Mouse (Mus musculus): ENCODE measurements around the gene Echdc3. TPM values are rescaled to one million over a fixed set of nuclear protein-coding genes. Genes with fewer than 3 reads are reported as not detected.

The Echdc3 gene
- polyA plus RNA-seq (2015; fragmentation: Nextera tagmentation; extraction: Ambion mirVana) = 9.6 and 9.7 TPM in 2 replicates

DNA sequence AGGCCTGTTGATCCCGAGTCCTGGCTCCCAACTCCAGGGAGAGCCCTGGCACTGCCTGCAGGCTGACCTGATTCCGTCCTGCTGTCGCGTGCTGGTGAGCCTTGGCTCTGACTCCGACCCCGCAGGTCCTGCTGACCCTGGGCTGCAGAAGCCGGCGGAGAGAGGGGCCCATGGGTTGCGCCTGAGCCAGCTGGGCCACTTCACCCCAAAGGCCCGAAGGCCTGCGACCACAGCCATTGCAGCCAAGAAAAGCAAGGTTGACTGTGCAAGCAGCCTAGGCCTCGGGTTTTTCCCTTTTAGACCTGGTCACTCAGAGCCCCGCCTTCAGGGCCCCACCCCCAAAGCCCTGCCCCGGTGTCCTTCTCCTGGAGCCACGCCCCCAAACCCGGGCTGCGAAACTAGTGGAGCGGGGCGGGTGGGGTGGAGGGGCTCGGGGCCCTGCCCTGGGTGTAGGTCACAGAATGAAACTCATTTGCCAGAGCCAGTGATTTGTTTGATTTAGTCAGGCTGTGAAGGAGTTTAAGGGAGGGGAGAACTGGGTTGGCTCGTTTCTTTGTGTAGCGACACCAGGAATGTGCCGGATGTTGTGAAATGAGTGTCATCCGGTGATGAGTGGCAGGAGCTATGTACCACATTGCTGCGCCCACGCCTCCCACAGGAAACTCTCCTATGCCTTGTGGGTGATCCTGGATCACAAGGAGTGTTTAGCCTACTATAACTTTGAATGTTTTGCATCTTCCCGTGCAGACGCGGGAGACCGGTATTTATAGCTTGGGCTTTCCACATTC lies at the start of gene Echdc3:
Gene Echdc3, minus strand, starts transcription at position 310 of the 788 bp plus-strand sequence.
- H3K36me3 ChIP-seq = no peaks in the 10 kb centered on the region
- H3K4me3 ChIP-seq = peak within 1 kb of the TSS; percentile 43
- H3K4me1 ChIP-seq = peaks cover 38% of the 10 kb centered on the region
- no peaks in the 10 kb centered on the region for H3K27me3 ChIP-seq
- H3K27ac ChIP-seq = peak within 1 kb of the TSS; percentile 97
- H3K9me3 ChIP-seq = no peaks in the 10 kb centered on the region
- H3K9ac ChIP-seq = peak within 1 kb of the TSS; percentile 57
- WGBS = under 1% methylated on average over 30 of the region's 30 CpGs
- peak within 1 kb of the TSS; percentile 82 for H3K4me2 ChIP-seq
- peak; percentile 95 for ATAC-seq (ENCODE audit: borderline replicate concordance, extremely low read depth, low FRiP score, low TSS enrichment)

DNA sequence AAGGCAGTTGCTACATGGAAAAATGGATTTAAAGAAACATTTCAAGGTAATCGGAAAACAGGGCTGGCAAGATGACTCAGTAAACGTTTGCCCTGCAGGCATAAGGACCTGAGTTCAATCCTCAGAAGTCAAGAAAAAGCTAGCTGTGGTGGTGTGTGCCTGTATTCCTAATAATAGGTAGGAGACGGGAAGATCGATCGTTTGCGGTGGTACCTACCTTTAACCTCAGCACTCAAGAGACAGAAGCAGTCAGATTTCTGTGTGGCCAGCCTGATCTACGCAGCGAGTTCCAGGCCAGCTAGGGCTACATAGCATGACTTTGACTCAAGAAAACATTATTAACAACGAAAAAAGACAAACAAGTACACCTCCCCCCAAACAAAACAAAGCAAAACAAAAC lies 48.9 kb upstream of the Echdc3 start:
- Histone ChIP-seq H3K9ac (no peak overlapping the region), H3K4me2 (no peak overlapping the region), H3K4me1 (peaks cover 11% of the 10 kb centered on the region), H3K27me3 (no peaks in the 10 kb centered on the region), H3K36me3 (no peaks in the 10 kb centered on the region), H3K4me3 (no peak overlapping the region), H3K9me3 (no peaks in the 10 kb centered on the region; the same call in 1 of the 2 replicates), H3K27ac (no peak overlapping the region)
- WGBS = 73% methylated on average over 9 of the region's 9 CpGs
- ATAC-seq (ENCODE audit: borderline replicate concordance, extremely low read depth, low FRiP score, low TSS enrichment) = no peak

DNA sequence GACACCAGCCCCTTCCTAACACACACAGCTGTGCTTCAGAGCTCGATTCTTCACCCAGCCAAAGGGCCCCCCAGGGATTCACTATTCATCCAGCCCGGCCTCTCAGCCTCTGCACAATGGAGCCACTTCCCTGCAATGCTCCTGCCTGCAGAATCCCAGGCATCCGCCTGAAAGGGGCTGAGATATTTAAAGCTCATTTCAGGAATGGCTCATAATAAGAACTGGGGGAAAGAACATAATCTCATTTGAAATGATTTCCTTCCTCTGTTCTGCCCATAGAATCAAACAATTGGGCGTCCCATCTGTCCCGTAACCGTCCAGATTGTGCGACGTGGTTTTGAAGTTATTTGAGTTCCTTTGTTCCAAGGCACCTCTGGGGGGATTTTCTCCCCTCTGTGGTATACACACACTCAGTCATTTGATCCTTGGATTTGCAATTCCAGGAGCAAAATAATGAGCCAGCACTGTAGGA lies 48.4 kb upstream of the Echdc3 start:
- Histone ChIP-seq H3K9me3 (no peaks in the 10 kb centered on the region; the same call in 1 of the 2 replicates), H3K27ac (0 out of 2 replicates have a peak overlapping the region, but pooled peaks have one; percentile 5), H3K4me1 (peaks cover 15% of the 10 kb centered on the region), H3K36me3 (no peaks in the 10 kb centered on the region), H3K9ac (no peak overlapping the region), H3K4me2 (no peak overlapping the region), H3K27me3 (no peaks in the 10 kb centered on the region), H3K4me3 (no peak overlapping the region)
- no peak for ATAC-seq (ENCODE audit: borderline replicate concordance, extremely low read depth, low FRiP score, low TSS enrichment)
- WGBS = 49% methylated on average over 8 of the region's 8 CpGs

DNA sequence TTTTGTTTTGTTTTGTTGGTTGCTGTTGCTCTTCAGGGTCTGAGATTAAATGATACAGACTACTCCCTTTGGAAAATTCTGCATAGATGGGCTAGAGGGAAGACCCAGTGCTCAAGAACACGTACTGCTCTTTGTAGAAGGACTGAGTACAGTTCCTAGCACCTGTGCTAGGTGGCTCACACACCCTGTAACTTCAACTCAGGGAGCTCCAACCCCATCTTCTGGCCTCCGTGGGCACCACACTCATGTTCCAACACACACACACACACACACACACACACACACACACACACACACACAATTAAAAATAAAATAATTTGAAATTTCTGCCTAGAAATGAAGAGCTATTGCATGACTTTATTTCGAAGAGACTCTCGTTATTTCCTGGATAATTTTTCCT lies 47.8 kb upstream of the Echdc3 start:
- 84% methylated on average over 4 of the region's 4 CpGs for WGBS
- H3K9me3 ChIP-seq = no peaks in the 10 kb centered on the region; the same call in 1 of the 2 replicates
- peaks cover 20% of the 10 kb centered on the region for H3K4me1 ChIP-seq
- H3K27me3 ChIP-seq = no peaks in the 10 kb centered on the region
- ATAC-seq (ENCODE audit: borderline replicate concordance, extremely low read depth, low FRiP score, low TSS enrichment) = no peak
- no peaks in the 10 kb centered on the region for H3K36me3 ChIP-seq
- no peak overlapping the region for H3K9ac ChIP-seq
- no peak overlapping the region for H3K27ac ChIP-seq
- H3K4me2 ChIP-seq = no peak overlapping the region
- no peak overlapping the region for H3K4me3 ChIP-seq

DNA sequence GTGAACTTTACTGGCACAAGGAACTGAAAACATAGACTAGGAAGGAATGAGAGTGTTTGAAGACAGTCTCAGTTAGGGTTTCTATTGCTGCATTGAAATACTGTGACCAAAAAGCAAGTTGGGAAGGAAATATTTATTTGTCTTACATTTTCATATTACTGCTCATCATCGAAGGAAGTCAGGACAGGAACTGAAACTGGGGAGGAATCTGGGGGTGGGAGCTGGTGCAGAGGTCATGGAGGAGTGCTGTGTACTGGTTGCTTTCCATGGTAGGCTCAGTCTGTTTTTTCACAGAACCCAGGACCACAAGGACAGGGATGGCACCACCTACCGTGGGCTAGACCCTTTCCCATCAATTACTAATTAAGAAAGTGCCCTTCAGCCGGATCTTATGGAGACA lies 46.3 kb upstream of the Echdc3 start:
- Histone ChIP-seq H3K36me3 (no peaks in the 10 kb centered on the region), H3K4me2 (no peak overlapping the region), H3K4me3 (no peak overlapping the region), H3K9me3 (no peaks in the 10 kb centered on the region), H3K4me1 (peaks cover 12% of the 10 kb centered on the region), H3K9ac (no peak overlapping the region), H3K27ac (no peak overlapping the region), H3K27me3 (no peaks in the 10 kb centered on the region)
- 77% methylated on average over 3 of the region's 3 CpGs for WGBS
- ATAC-seq (ENCODE audit: borderline replicate concordance, extremely low read depth, low FRiP score, low TSS enrichment) = no peak

DNA sequence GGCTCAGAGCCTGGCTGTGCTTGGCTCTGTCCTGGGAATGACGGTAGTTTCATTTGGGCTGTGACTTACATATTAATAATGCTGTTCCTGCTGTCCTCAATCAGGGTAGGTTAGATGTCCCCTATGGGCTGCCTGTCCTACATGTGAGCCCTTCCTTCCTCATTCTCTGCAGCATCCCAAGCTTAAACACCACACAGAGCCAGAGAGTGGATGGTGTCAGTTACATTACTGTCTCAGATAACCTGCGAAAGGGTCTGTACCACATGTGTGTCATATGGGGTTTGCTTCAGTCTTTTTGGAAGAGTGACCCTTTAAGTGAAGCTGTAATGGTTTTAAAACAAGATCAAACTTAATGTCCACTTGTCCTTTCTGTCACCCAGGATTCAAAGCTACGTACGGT lies 45.2 kb upstream of the Echdc3 start:
- Histone ChIP-seq H3K9ac (no peak overlapping the region), H3K4me2 (no peak overlapping the region), H3K27ac (no peak overlapping the region), H3K27me3 (no peaks in the 10 kb centered on the region), H3K4me3 (no peak overlapping the region), H3K9me3 (no peaks in the 10 kb centered on the region), H3K4me1 (peaks cover 12% of the 10 kb centered on the region), H3K36me3 (no peaks in the 10 kb centered on the region)
- no peak for ATAC-seq (ENCODE audit: borderline replicate concordance, extremely low read depth, low FRiP score, low TSS enrichment)
- 86% methylated on average over 4 of the region's 4 CpGs for WGBS

DNA sequence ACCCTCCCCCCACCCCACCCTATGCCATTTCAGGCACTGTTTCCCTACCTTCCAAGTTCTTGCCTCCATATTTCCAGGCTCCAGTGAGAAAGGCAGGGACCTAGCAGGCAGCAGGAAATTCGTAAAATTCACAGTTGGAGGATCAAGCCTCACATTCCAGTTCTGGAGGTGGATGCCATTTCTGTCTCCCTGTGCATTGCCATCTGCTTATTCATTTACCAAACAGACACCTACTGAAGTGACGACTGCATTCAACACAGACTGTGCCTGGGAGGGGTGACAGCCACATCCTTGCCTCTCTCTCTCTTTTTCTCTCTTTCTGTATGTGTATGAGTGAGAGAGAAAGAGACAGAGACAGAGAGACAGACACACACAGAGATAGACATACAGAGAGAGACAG lies 44.3 kb upstream of the Echdc3 start:
- H3K9me3 ChIP-seq = no peaks in the 10 kb centered on the region
- peak overlapping the region; percentile 83 for H3K27ac ChIP-seq
- no peak overlapping the region for H3K4me2 ChIP-seq
- no peak overlapping the region for H3K9ac ChIP-seq
- H3K4me3 ChIP-seq = no peak overlapping the region
- WGBS = 62% methylated on average over 2 of the region's 2 CpGs
- peaks cover 12% of the 10 kb centered on the region for H3K4me1 ChIP-seq
- ATAC-seq (ENCODE audit: borderline replicate concordance, extremely low read depth, low FRiP score, low TSS enrichment) = no peak
- no peaks in the 10 kb centered on the region for H3K36me3 ChIP-seq
- no peaks in the 10 kb centered on the region for H3K27me3 ChIP-seq

DNA sequence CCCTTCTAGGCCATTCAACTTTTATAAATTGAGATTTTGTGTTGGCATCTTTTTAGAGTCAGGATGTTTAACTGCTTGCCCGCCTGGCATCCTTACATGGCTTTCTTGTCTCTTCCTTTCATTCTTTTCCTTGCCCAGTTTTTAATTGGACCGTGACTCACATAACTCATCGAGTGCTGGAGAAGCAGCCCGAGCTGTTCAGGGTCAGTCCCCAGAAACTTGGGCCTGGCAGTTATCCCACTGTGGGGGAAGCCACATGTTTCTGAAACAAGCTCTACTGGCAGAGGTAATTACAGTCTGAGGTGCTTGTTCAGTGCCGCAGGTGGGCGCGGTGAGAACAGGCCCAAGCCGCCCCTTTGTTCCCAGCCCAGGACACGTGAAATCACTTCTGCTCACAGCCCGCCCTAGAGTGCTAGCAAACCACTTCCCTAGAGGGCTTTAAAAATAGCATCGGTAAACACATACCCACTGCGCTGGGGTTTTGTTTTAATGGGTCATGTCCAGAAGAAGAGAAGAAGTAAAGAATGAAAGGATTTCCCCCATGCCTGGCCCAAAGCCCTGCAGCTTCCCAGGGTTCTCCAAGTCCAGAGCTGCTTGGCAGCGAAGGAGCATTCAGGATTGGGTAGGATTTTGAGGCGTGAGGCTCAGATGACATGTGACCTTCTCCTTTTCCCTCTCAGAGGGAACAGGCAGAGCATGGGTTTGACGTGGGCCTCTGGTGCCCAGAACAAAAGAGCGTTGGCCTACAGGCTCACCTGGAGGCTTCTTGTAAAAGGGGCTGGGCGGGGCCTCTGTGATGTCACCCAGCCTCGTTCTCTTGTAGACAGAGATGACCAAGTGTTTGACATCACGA lies 43.4 kb upstream of the Echdc3 start:
- Histone ChIP-seq H3K4me2 (no peak overlapping the region), H3K36me3 (no peaks in the 10 kb centered on the region), H3K27ac (peak overlapping the region; percentile 83), H3K9me3 (no peaks in the 10 kb centered on the region), H3K4me3 (no peak overlapping the region), H3K9ac (no peak overlapping the region), H3K27me3 (no peaks in the 10 kb centered on the region), H3K4me1 (peaks cover 12% of the 10 kb centered on the region)
- peak; percentile 87 for ATAC-seq (ENCODE audit: borderline replicate concordance, extremely low read depth, low FRiP score, low TSS enrichment)
- WGBS = 39% methylated on average over 19 of the region's 19 CpGs

DNA sequence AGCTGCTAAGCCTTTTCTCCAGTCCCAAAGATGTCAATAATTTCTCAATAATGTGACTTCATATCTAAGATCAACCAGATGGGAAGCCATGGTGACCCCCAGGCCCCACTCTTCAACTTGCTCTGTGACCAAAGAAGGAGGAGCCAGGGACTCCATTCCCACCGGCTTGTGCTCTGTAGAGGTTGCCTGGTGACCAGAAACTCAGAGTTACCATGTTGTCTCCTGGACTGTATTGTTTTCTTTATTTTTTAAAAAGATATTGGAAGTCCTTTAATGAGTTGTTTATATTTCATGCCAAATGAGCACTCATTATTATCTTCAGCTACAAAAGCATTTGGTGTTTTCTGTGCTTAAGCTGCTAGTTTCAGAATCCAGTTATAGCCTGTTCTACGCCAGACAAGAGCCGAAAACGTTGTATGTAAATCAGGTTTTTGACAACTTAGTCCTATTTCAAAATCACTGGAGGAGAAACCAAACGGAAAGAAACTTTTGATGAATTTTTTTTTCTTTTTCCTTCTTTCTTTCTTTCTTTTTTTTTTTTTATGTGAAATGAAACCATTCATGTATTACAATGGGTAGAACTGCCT lies 42.7 kb upstream of the Echdc3 start:
- H3K27ac ChIP-seq = peak overlapping the region; percentile 83
- 80% methylated on average over 5 of the region's 5 CpGs for WGBS
- no peak for ATAC-seq (ENCODE audit: borderline replicate concordance, extremely low read depth, low FRiP score, low TSS enrichment)
- no peak overlapping the region for H3K4me2 ChIP-seq
- no peaks in the 10 kb centered on the region for H3K9me3 ChIP-seq
- no peak overlapping the region for H3K9ac ChIP-seq
- H3K27me3 ChIP-seq = no peaks in the 10 kb centered on the region
- no peaks in the 10 kb centered on the region for H3K36me3 ChIP-seq
- peaks cover 12% of the 10 kb centered on the region for H3K4me1 ChIP-seq
- no peak overlapping the region for H3K4me3 ChIP-seq

DNA sequence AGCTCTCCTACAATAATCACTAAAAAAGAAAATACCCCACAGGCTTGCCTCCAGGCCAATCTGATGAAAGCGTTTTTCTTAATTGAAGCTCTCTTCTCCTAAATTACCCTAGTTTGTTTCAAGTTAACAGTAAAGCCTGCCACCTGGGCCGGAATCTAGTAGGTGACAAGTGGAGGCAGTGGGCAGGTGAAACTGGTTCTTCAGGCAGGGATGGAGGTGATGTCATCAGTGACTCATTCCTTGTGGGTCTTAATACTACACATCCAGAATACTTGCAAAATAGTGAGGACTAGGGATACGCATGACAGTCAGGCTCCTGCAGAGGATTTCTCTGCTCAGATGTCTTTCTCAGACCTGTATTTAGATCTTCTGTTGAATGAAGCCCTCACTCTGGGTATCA lies 39.7 kb upstream of the Echdc3 start:
- Histone ChIP-seq H3K4me1 (peaks cover 12% of the 10 kb centered on the region), H3K9ac (no peak overlapping the region), H3K4me2 (no peak overlapping the region), H3K27ac (no peak overlapping the region), H3K27me3 (no peaks in the 10 kb centered on the region), H3K36me3 (no peaks in the 10 kb centered on the region), H3K9me3 (no peaks in the 10 kb centered on the region), H3K4me3 (no peak overlapping the region)
- 80% methylated on average over 3 of the region's 3 CpGs for WGBS
- no peak for ATAC-seq (ENCODE audit: borderline replicate concordance, extremely low read depth, low FRiP score, low TSS enrichment)

DNA sequence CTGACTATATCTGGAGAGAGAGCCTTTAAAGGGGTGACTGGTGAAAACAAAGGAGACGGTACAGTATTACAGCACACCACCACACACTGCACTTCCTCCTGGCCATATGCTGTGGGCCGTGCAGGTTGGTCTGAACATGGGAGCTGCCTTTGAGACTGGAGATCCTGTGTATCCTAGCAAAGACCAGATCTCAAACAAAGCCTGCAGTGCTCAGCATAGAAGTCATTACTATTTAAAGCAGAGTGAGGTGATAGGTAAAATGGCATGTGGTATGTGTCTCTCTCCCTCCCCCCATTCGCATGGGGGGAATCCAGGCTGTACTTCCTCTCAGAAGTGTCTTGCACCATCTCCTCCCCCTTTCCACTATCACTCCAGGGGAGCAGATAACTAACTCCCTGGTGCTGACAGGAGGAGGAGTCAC lies 38.3 kb upstream of the Echdc3 start:
- peaks cover 3% of the 10 kb centered on the region for H3K4me1 ChIP-seq
- H3K9me3 ChIP-seq = peaks cover 5% of the 10 kb centered on the region; the same call in 1 of the 2 replicates
- ATAC-seq (ENCODE audit: borderline replicate concordance, extremely low read depth, low FRiP score, low TSS enrichment) = no peak
- WGBS = 59% methylated on average over 3 of the region's 3 CpGs
- no peak overlapping the region for H3K4me2 ChIP-seq
- H3K4me3 ChIP-seq = no peak overlapping the region
- no peak overlapping the region for H3K9ac ChIP-seq
- no peaks in the 10 kb centered on the region for H3K36me3 ChIP-seq
- no peaks in the 10 kb centered on the region for H3K27me3 ChIP-seq
- no peak overlapping the region for H3K27ac ChIP-seq
